16 mouse cellular contexts compared by ENCODE assay signal in the genomic region with DNA sequence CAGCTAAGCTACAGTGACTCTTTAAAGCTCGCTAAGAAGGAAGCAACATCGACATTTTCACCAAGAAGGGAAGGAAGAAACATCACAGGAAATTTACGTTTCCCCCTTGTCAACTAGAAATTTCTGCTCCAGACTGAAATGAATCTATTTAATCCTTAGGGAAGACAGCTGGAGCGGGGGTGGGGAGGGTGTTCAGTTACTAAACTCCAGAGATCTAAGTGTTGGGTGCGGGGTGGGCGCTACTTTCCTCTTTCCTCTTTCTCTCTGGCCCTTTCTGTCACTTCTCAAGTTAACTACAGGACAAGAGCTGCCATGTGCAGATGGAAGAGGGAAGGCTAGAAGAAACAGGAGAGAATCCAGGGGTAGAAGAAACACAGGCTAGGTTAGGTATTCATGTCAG.
A peak's percentile ranks its signal among the peaks of the same experiment; 100 is the strongest.
DNase-seq lines count a peak whose midpoint lies in the region; ATAC-seq and TF ChIP-seq lines count a peak whose summit lies in the region.
"Had no signal": no experiment of that assay in that cellular context is flagged by ENCODE, and none has a peak within 500 bp of the region (broad histone marks: within the 10 kb centered on the region; RNA-seq: fewer than 3 reads in every experiment).

No protein-coding gene starts in this region.

- no peaks in the 10 kb centered on the region for H3K27me3 ChIP-seq in kidney, postnatal 0 days (ENCODE audit: insufficient read depth, low read length)
- H3K27me3 ChIP-seq in heart, adult 2 months (ENCODE audit: control insufficient read depth, insufficient read depth, low read length): no peaks in the 10 kb centered on the region
- H3K27me3 ChIP-seq: embryonic facial prominence, embryonic 12.5 days; hindbrain, embryonic 12.5 days had no signal

- no peak overlapping the region for H3K27ac ChIP-seq in kidney, postnatal 0 days
- H3K27ac ChIP-seq in heart, adult 2 months: no peak overlapping the region
- H3K27ac ChIP-seq: embryonic facial prominence, embryonic 12.5 days; gastrocnemius, adult 2 months; hindbrain, embryonic 12.5 days had no signal

- no peak overlapping the region for H3K4me3 ChIP-seq in kidney, postnatal 0 days (replicated peaks; ENCODE audit: low read depth, low read length)
- H3K4me3 ChIP-seq in heart, adult 2 months: no peak overlapping the region
- H3K4me3 ChIP-seq: embryonic facial prominence, embryonic 12.5 days; gastrocnemius, adult 2 months; hindbrain, embryonic 12.5 days had no signal

- 0 out of 2 replicates have a peak, but pooled peaks have one; percentile 21 for ATAC-seq in kidney, postnatal 0 days (replicated peaks; ENCODE audit: low FRiP score, low read depth)
- ATAC-seq: CD4-positive, CD25-positive, alpha-beta regulatory T cell, adult 4 months had no signal

- intact Hi-C loops in left cerebral cortex, postnatal 25 days (cut with DNase I): no loop called here
- intact Hi-C loops in heart, adult 2 months (cut with DNase I): loop anchor here (10.0 kb wide), 1 partner anchor 158 kb away; no protein-coding TSS in a partner anchor

- no peak for TF ChIP-seq POLR2A in heart, adult 2 months (IDR thresholded peaks at IDR 0.05; ENCODE audit: insufficient read depth, low read depth, low read length)

- H3K79me2 ChIP-seq in heart, adult 2 months (replicated peaks; ENCODE audit: control insufficient read depth, insufficient read depth, low read length): no peaks in the 10 kb centered on the region

- no peaks in the 10 kb centered on the region for H3K36me3 ChIP-seq in kidney, postnatal 0 days (ENCODE audit: insufficient read depth, low read length)
- H3K36me3 ChIP-seq in heart, adult 2 months (ENCODE audit: control insufficient read depth, insufficient read depth, low read length): no peaks in the 10 kb centered on the region
- H3K36me3 ChIP-seq: embryonic facial prominence, embryonic 12.5 days; hindbrain, embryonic 12.5 days had no signal

- DNase-seq in kidney, postnatal 0 days (ENCODE audit: low spot score): peak; percentile 68
- DNase-seq in kidney, adult 9 months: no peak
- peak; percentile 38 for DNase-seq in right cerebral cortex, adult 18-20 months
- DNase-seq in right cerebral cortex, postnatal 25 days: no peak
- peak; percentile 30 to 75 for DNase-seq in left cerebral cortex, postnatal 25 days (ENCODE audit: low spot score in 2 of 2)
- DNase-seq in heart, adult 2 months: no peak
- no peak for DNase-seq in urinary bladder, postnatal 25 days (ENCODE audit: low spot score)
- DNase-seq: adrenal gland, postnatal 10 days; cerebellum, adult 9-10 months; gastrocnemius, adult 2 months; heart, adult 18-20 months; lung, postnatal 4 days had no signal

- no peak overlapping the region for H3K4me2 ChIP-seq in kidney, postnatal 0 days (ENCODE audit: low read length)
- H3K4me2 ChIP-seq: embryonic facial prominence, embryonic 12.5 days; hindbrain, embryonic 12.5 days; midbrain, embryonic 11.5 days had no signal

- TF ChIP-seq EP300 in heart, adult 2 months (IDR thresholded peaks at IDR 0.05; ENCODE audit: insufficient read depth, low read depth, low read length): no peak

- H3K9me3 ChIP-seq in kidney, postnatal 0 days (replicated peaks; ENCODE audit: low read length): no peaks in the 10 kb centered on the region
- H3K9me3 ChIP-seq: embryonic facial prominence, embryonic 12.5 days; hindbrain, embryonic 12.5 days had no signal

- no peak for TF ChIP-seq CTCF in kidney, postnatal 0 days (IDR thresholded peaks at IDR 0.05; ENCODE audit: low read depth)
- no peak for TF ChIP-seq CTCF in heart, adult 2 months (IDR thresholded peaks at IDR 0.05)

- WGBS in kidney, postnatal 0 days: 12% methylated on average over 6 of the region's 6 CpGs
- WGBS in heart, adult 2 months: 65% methylated on average over 6 of the region's 6 CpGs

- H3K4me1 ChIP-seq in kidney, postnatal 0 days (replicated peaks; ENCODE audit: insufficient read depth, low read length): no peaks in the 10 kb centered on the region
- peaks cover 1% of the 10 kb centered on the region; the same call in 1 of the 2 replicates for H3K4me1 ChIP-seq in heart, adult 2 months (ENCODE audit: control insufficient read depth, insufficient read depth, low read length)
- H3K4me1 ChIP-seq: hindbrain, embryonic 12.5 days had no signal

- no peak overlapping the region for H3K9ac ChIP-seq in kidney, postnatal 0 days (ENCODE audit: low read depth, low read length)
- H3K9ac ChIP-seq in heart, adult 2 months (ENCODE audit: low read depth, low read length): no peak overlapping the region
- H3K9ac ChIP-seq: embryonic facial prominence, embryonic 12.5 days; hindbrain, embryonic 12.5 days had no signal

Comparison
In these comparisons a context has a peak if more than half of its experiments do, and no peak if none do; other contexts are left out.
1. DNase-seq: peak in kidney, postnatal 0 days (single experiment), right cerebral cortex, adult 18-20 months (single experiment) and left cerebral cortex, postnatal 25 days (2 of 2); none in kidney, adult 9 months (single experiment), right cerebral cortex, postnatal 25 days (single experiment), heart, adult 2 months (0 of 2) and urinary bladder, postnatal 25 days (single experiment).